Mouse (Mus musculus): ENCODE measurements around the gene Klf9.
"Not testable (repeated sequence)": the region's sequence is repeated elsewhere in the genome, so short reads cannot be mapped to it uniquely, and the experiment has no call there.

The Klf9 gene

DNA sequence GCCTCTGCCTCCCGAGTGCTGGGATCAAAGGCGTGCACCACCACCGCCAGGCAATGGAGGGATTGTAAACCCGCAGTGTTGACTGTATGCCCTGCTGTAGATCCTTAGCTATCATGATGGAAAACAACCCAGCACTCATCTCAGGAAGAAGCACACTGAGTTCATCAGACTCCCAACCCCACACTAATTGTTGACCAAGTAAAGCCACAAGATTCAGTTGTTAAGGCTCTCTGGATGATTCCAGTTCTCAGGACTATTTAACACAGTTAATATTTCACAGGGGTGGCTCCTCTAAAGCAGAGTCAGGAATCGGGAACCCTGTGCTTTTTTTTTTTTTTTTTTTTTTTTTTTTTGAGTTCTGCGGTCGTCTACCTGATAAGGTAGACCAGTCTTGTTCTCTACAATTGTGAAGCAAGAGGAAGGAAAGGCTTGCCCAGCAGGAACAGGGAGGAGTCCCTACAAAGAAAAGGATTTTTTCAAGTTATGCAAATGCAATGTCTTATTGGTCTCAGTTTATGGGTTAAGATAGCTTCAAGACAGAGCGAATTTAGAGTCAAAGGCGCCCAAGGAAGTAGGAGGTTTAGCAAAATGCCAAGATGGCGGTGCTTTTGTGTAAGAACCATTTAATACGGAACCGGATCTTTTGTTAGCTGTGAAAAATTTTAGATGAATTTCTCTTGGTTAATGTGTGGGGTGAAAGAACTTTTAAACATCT, 1.1 kb upstream of the Klf9 start:
- DNase-seq (ENCODE audit: extremely low read depth, insufficient read length, low spot score): peak; percentile 8

DNA sequence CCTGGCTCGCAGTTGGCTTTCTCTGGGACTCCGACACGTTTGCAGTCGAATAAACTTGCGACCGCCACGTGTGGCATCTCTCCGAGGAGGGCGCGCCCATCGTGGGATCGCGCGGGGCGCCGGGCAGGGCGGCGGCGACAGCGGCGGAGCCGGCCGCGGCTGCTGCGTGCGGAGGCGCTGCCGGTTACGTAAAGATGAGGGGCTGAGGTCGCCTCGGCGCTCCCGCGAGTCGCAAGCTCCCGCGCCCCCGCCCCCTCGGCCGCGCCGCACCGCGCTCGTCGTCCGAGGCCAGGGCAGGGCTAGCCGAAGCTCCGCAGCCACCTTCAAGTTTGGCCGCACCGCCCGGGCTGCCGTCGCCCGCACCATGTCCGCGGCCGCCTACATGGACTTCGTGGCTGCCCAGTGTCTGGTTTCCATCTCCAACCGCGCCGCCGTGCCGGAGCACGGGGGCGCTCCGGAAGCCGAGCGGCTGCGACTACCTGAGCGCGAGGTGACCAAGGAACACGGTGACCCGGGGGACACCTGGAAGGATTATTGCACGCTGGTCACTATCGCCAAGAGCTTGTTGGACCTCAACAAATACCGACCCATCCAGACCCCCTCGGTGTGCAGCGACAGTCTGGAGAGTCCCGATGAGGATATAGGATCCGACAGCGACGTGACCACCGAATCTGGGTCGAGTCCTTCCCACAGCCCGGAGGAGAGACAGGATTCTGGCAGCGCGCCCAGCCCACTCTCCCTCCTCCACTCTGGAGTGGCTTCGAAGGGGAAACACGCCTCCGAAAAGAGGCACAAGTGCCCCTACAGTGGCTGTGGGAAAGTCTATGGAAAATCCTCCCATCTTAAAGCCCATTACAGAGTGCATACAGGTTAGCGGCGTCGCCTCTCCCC, 610 bp downstream of the Klf9 start:
- peak; percentile 64 for DNase-seq (ENCODE audit: extremely low read depth, insufficient read length, low spot score)

DNA sequence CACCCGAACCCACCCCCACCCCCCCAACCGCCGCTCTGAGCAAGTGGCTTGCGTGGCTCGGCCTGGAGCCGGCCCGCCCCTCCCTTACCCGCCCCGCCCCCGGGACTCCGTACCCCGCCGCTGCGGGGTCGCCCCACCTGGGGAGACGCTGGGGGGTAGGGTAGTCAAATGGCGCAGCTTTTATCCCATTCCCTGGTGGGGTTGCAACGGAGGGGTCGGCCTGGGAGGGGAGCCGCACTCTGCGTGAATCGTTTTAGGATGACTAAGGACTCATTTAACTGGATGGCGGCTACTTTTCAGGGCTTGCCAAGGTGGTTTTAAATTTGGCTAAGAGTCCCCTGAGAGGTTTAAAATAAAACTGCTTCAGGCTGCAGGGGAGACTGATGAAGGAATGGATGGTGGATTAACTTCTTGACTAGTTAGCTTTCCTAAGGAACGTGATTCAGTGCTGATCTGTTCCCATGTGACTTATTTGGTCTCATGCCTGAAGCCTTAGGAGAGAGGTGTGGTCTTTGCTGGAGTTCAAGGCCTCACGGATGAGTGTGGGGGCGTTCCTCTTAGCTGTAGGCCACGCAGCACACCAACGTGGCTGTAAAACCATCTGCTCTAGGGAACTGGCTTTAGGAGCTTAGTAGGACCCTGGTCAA, 1.5 kb downstream of the Klf9 start:
- peak; percentile 63 for DNase-seq (ENCODE audit: extremely low read depth, insufficient read length, low spot score)

DNA sequence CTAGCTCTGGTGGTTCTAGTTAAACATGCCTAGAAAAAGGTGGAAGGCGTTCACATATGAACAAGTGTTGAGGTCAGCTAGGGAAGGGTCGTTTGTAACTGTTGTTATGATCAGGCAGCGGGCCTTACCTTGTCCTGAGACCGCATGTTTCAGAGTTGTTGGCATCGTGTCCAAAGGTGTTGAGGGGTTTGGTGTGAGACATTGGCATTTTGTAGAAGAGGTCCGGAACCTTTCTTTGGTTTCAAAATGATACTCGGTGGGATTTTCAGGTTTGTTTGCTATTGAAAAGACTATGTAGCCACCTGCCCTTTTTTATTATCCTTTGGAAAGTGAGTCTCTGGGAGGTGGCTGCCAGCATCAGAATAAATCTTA, 2.0 kb downstream of the Klf9 start:
- DNase-seq (ENCODE audit: extremely low read depth, insufficient read length, low spot score): no peak

DNA sequence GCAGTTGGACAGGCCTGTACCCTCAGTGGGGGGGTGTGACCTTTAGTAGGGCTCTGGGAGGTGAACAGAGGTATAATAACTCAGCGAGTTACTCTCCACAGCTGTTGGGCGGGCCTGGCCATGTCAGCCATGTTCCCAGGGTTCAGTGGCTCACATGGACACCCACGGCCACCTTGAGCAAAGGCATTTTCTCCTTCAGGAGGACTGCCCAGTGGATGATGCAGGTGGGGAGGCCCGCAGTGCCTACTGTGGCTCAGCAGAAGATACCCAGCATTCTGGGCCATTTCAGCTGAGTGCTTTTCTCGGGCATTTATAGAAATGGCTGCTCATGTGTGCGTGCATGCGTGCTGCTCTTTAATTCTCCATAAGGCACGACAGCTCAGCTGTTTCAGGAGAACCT, 2.5 kb downstream of the Klf9 start:
- peak; percentile 37 for DNase-seq (ENCODE audit: extremely low read depth, insufficient read length, low spot score)

DNA sequence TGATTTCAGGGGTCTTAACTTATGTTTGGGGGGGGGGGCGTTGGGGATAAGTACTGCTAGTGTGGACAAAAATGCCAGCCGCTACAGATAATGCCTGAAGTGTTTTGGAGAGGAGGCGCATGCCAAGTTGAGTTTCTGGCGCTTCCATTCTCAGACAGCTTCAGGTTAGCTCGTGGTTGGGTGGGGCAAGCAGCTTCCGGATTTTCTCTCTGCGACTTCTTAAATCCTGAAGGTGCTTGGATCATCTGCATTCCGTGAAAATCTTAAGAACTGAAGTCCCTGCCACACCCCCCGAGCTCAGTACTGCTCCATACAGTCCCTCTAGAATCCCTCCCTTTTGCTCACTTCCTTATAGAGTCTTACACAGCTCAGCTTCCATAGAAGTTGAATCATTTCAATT, 3.0 kb downstream of the Klf9 start:
- DNase-seq (ENCODE audit: extremely low read depth, insufficient read length, low spot score): peak; percentile 14

DNA sequence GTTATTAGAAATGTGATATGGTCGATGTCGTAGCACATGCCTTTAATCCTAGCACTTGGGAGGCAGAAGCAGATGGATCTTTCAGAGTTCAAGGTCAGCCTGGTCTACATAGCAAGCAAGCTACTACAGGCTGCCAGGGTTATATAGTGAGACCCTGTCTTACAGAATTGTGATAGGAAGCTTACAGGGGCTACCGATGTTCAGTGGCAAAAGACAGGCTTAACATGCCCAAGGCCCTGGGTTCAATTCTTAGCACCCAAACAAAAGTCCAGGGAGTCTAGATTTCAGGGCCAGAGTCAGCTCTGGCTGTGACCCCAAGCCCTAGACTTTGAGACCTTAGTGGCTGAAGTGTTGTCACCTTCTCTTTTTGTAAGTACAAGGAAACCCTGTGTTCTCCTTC, 4.1 kb downstream of the Klf9 start:
- no peak for DNase-seq (ENCODE audit: extremely low read depth, insufficient read length, low spot score)

DNA sequence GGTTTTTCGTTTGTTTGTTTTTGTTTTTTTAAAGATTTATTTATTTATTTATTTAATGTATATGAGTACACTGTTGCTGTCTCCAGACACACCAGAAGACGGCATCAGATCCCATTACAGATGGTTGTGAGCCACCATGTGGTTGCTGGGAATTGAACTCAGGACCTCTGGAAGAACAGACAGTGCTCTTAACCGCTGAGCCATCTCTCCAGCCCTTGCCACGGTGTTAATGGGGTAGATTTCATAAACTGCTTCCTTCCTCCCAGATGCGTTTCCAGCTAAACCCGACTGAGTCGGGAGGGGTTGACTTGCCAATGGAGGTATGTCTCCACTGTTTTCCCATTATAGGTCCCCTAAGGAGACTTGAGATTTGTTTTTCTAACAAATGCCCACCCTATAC, 4.5 kb downstream of the Klf9 start:
- DNase-seq (ENCODE audit: extremely low read depth, insufficient read length, low spot score): not testable (repeated sequence)

DNA sequence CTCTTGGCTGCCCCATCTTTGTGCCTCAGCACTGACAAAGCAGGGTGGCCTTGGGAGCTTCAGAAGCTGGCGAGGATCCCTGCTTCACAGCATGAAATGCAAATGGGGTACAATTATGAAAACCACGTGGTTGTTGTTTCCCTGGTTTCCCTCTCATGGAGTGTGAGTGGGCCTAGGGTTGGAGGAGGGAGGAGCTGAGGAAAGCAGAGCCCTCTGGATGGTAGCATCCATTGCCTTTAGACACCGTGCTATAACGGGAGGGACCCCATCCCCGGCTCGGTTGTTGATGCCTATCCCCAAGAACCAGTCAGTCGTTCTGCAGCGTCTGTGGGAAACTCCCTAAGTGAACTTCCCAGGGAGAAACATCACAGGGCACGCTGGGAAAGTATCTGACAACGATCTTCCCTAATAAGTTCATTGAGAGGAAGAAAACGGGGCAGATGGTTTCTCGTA, 5.4 kb downstream of the Klf9 start:
- DNase-seq (ENCODE audit: extremely low read depth, insufficient read length, low spot score): no peak

DNA sequence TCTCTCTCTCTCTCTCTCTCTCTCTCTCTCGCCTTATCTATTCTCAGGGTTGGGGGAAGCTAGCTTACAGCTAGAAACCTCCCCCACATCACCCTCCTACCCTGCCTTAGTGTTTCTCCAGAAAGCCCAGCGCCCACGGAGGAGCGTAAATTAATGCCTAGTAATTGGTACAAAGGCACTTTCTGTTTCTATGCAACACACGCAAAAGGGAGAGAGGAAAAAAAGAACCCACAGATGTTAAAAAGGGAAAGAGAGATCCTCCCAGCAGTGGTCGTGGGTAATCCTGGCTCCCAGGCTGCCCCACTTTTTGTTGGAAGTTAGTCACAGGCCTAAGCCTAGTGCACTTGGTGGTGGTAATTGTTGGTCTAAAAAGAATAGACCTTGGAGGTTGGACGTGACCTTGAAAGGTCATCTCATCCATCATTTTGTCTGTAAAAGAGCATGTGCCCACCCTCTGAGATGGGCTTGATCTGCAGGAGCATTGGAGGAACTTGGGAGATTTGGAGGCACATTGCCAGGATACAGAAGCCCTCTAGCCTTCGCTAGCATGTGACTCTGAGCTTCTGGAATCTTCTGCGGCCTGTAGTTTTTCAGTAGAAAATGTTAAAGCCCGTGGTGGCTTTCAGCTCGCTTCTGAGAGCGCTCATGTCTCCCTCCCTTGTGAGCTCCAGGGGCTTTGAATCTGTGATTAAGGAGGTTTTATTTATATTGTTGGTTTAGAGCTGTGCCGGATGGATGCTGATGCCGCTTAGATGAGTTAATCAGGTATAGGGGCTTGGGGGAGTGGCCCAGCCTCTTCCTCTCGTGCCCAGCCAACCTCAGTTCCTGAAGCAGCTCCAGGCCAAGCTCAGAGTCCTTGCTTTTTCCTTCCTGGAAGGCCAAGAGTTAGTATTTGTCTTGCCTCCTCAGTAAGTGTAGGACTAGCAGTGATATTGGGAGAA, 6.3 kb downstream of the Klf9 start:
- DNase-seq (ENCODE audit: extremely low read depth, insufficient read length, low spot score): no peak

DNA sequence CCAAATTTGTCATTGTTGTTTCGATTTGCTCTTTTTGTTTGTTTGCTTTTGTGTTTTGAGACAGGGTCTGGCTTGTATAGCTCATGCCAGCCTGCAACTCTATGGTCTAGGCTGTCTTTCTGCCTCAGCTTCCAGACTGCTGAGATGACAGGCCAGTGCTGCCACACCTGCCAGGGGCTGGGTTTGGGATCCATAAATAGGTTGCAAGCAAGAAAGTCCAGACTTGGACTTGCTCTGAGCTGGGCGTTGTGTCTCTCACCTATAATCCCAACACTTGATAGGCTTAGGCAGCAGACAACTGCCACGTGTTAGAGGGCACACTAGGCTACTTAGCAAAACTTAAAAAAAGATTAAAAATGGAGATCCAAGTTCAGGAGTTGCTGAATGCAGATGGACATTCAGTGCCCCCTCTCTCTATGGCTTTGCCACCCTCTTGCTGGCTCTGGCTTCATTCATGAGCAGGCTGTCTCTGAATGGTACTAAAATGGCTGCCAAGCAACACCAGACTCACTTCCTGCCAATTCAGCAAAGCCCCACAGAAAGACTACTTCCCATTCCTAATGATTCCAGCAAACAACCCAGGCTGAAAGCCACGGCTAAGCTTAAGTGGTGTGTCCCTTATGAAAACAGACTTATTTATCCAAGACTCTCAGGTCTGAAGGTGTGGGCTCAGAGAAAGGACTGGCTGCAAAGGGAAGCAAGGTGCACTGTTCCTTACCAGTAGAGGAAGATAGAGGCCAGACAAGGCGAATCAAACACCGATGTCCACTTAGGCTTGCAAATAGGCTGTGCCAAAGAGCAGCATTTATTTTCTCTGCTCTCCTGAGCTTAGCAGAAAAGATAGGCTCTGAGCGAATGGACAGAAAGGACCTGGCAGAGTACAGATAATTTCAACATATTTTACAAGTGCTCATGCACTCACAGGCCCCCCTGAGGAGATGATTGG, 8.7 kb downstream of the Klf9 start:
- DNase-seq (ENCODE audit: extremely low read depth, insufficient read length, low spot score): peak; percentile 21

DNA sequence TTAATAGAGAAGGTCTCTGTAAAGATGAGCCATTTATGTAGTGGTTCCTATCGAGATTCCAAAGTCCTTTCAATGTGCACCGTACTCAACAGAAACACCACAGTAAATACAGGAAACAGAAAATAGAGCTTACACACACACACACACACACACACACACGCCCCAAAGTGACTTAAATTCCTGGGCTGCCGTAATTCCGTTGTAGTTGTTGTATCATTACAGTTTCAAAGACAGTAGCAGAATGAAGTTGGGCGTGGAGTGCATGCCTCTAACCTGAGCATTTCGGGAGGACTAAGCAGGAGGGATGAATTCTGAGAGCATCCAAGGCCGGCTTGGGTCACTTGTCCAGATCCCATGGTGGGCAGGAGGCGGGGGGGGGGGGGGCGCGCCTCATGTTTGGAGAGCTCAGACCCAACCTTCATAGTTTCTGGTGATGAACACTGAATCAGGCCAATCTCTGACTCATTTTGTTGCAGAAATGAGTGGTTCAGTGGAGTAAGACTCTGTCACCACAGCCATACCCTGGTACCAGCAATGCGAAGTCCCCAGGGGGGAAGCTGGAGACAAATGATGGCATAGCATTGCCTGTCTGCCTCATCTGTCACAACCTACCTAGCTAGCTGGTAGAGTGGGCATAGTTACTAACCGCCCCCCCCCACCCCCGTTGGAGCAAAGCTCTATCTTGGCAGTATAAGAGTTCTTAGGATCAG, 9.7 kb downstream of the Klf9 start:
- DNase-seq (ENCODE audit: extremely low read depth, insufficient read length, low spot score): peak; percentile 60

DNA sequence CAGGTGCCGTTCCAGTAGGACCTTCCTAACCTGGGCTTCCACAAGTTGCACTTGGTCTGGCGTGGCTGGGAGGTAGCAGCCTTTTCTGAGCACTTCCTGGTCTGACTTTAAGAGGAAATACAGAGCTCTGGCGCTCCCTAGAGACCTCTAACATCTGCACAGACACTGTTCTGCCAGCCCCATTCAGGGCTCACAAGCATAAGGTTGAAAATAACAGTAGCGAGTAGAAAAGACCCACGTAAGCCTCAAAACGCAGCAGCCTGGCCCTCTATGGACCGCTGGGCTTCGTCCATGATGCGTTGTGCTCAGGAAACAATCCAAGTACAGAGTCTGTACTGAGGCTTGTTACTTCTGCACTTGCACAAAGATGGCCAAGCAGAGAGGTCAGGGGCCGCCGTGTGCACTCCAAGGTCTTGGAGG, 10.6 kb downstream of the Klf9 start:
- peak; percentile 48 for DNase-seq (ENCODE audit: extremely low read depth, insufficient read length, low spot score)

DNA sequence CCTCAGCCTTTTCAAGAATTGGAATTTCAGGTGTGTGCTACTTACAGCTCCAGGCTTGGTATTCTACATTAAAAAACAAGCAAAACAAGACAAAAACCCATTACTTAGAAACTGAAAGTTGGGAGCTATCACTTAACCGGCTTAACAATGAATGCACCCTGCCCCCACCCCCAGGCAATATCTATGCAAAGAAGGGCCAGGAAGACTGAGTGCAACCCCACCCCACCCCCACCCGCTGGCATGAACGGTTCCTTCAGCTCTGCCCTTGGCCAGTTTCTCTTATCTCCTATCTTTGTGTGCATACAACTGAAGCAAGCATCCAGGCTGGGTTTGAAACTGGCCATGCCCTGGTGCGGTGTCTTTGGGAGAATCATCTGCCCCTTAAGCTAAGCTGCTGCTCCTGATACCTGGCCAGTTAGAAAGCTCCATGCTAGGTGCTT, 11.2 kb downstream of the Klf9 start:
- no peak for DNase-seq (ENCODE audit: extremely low read depth, insufficient read length, low spot score)

DNA sequence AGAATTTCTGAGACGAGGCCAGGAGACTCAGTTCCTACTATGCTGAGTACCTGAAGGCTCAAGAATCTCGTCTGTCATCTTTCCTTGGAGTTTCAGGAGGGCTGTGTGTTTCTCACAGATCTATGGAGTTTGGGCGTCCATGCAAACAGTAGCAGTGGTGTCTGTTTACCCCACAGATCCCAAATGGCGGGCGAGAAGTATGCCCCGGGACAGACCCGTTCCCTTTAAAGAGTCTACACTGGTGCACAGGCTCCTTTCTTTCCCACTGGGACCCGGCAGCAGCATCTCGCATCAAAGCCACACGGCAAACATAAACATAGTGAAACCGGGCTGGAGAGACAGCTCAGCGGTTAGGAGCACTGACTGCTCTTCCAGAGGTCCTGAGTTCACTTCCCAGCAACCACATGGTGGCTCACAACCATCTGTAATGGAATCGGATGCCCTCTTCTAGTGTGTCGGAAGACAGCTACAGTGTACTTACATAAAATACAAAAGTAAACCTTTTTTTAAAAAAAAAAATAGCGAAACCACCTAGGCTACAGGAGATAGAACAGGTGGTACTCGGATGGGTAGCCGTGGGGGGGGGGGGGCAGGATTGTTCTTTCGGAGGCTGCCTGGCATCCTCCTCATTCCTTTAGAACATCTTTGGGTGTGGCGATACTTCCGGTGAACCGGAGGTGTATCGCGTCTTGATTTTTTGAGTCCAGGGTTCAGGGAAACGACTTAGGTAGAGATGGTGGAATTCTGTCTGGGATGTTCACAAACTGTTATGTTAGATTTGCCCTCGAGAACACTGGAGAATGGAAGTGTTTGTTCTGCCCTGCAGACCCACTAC, 12.0 kb downstream of the Klf9 start:
- no peak for DNase-seq (ENCODE audit: extremely low read depth, insufficient read length, low spot score)

DNA sequence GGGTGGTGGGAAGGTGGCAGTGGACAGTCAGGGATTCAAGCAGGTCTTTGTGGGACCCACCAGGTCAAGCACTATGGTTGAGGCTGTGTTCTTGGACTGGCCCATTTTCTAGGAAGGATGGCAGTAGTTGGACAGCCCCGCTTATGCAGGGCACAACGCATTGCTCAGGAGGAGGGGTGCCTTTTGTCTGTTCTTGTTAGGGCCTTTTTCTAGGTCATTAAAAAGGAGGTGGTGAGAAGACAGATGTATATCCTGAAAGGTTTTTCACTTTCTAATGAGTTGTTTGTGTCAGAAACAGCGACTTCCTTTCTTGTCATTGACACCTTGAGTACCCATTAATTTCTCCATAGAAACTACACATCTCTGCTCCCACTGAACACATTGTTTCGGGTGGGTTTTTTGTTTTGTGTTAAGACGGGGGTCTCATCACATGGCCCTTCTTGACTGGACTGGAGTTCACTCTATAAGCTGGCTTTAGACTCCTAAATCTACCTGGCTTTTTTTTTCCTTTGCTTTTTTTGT, 12.6 kb downstream of the Klf9 start:
- no peak for DNase-seq (ENCODE audit: extremely low read depth, insufficient read length, low spot score)

DNA sequence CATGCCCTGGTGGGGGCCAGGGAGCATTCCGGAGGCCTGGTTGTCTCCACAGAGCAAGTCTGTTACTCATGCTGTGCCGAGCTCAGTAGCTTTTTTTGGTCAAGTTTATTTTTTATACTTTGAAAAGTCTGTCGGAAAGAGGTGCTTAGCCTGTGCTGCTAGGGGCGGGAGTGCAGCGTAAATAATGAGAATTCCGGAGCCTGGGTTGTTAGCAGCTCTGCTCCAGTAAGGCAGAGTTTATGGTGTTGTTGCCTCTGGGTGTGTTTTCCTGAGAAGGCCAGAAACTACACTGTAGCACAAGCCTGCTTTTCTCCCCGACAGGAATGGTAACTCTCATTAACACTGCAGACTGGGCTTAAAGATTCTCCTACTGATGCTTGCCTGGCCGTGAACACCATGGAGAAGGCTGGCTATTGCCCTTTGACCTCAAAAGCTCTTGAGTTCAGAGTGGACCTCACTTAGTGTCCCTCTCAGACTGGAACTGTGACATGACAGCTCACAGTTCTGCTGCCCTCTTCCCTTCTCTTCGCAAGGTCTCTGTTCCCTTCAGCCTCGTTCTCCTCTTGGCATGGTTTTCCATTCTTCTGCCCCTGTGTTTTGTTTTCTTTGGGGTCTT, 18.9 kb downstream of the Klf9 start:
- no peak for DNase-seq (ENCODE audit: extremely low read depth, insufficient read length, low spot score)
